Mouse (Mus musculus): Measurements from ENCODE around the gene Plpp4. TPM values are rescaled to one million over a fixed set of nuclear protein-coding genes. Genes with fewer than 3 reads are reported as not detected.
A peak's percentile ranks its signal among the peaks of the same experiment; 100 is the strongest.

The Plpp4 gene
- polyA plus RNA-seq, 1 experiment from 2014 or later, result 11.2 TPM

GRCm38 (mm10) chr7:129406069-129406468 is 149.2 kb downstream of the Plpp4 start:
- 50% methylated on average over 7 of the region's 7 CpGs for WGBS
- H3K9ac ChIP-seq (replicated peaks; ENCODE audit: low read depth, low read length), result no peak overlapping the region
- H3K4me2 ChIP-seq (ENCODE audit: low read depth, low read length), result no peak overlapping the region
- H3K9me3 ChIP-seq (ENCODE audit: control insufficient read depth, low read length), result no peaks in the 10 kb centered on the region
- no peak for ATAC-seq (ENCODE audit: low read depth)
- H3K27ac ChIP-seq (ENCODE audit: low read depth, low read length), result no peak overlapping the region
- H3K4me3 ChIP-seq (ENCODE audit: low read depth, low read length), result no peak overlapping the region
- H3K4me1 ChIP-seq (ENCODE audit: control insufficient read depth, insufficient read depth, low read length), result no peaks in the 10 kb centered on the region
- H3K27me3 ChIP-seq (ENCODE audit: control insufficient read depth, insufficient read depth, low read length), result no peaks in the 10 kb centered on the region
- H3K36me3 ChIP-seq (ENCODE audit: control insufficient read depth, insufficient read depth, low read length), result no peaks in the 10 kb centered on the region

- Histone ChIP-seq H3K4me3 (ENCODE audit: low read depth, low read length) (no peak overlapping the region), H3K27me3 (ENCODE audit: control insufficient read depth, insufficient read depth, low read length) (0 out of 2 replicates have a peak, but pooled peaks cover 2% of the 10 kb centered on the region), H3K9me3 (ENCODE audit: control insufficient read depth, low read length) (no peaks in the 10 kb centered on the region), H3K4me1 (ENCODE audit: control insufficient read depth, insufficient read depth, low read length) (peaks cover 4% of the 10 kb centered on the region; the same call in 1 of the 2 replicates), H3K27ac (ENCODE audit: low read depth, low read length) (no peak overlapping the region), H3K9ac (replicated peaks; ENCODE audit: low read depth, low read length) (no peak overlapping the region), H3K36me3 (ENCODE audit: control insufficient read depth, insufficient read depth, low read length) (no peaks in the 10 kb centered on the region), H3K4me2 (ENCODE audit: low read depth, low read length) (no peak overlapping the region)
- WGBS, result 39% methylated on average over 2 of the region's 2 CpGs
- no peak for ATAC-seq (ENCODE audit: low read depth)
Measured at GRCm38 (mm10) chr7:129412695-129413094, 155.9 kb downstream of the Plpp4 start.

GRCm38 (mm10) chr7:129415179-129415578 is 158.3 kb downstream of the Plpp4 start:
- Histone ChIP-seq H3K9ac (replicated peaks; ENCODE audit: low read depth, low read length) (no peak overlapping the region), H3K36me3 (ENCODE audit: control insufficient read depth, insufficient read depth, low read length) (no peaks in the 10 kb centered on the region), H3K27me3 (ENCODE audit: control insufficient read depth, insufficient read depth, low read length) (0 out of 2 replicates have a peak, but pooled peaks cover 2% of the 10 kb centered on the region), H3K4me3 (ENCODE audit: low read depth, low read length) (no peak overlapping the region), H3K4me1 (ENCODE audit: control insufficient read depth, insufficient read depth, low read length) (peaks cover 4% of the 10 kb centered on the region; the same call in 1 of the 2 replicates), H3K27ac (ENCODE audit: low read depth, low read length) (no peak overlapping the region; the same call in 1 of the 2 replicates), H3K9me3 (ENCODE audit: control insufficient read depth, low read length) (no peaks in the 10 kb centered on the region), H3K4me2 (ENCODE audit: low read depth, low read length) (no peak overlapping the region)
- 11% methylated on average over 4 of the region's 4 CpGs for WGBS
- ATAC-seq (ENCODE audit: low read depth), result peak; percentile 51; the same call in 1 of the 2 replicates

DNA sequence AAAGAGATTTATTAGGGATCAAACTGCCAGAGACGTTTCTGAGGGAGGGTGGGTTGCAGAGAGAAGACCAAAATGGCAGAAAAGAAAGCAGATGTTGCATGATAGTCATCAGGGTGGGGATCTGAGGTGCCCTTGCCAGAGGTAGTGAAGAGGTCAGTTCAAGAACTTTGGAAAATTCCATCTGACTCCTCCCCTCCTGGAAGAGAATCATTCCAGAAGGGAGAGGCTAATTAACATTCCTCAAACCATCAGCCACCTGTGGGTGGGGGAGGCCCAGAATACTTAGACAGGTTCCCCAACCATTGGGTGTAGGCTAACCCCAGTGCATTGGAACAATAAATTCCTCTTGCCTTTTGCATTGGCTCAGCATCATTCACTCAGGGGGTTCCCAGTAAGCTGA is 164.3 kb downstream of the Plpp4 start:
- ATAC-seq (ENCODE audit: low read depth), result no peak
- H3K36me3 ChIP-seq (ENCODE audit: control insufficient read depth, insufficient read depth, low read length), result no peaks in the 10 kb centered on the region
- WGBS, result 53% methylated on average over 1 of the region's 1 CpGs
- H3K4me3 ChIP-seq (ENCODE audit: low read depth, low read length), result no peak overlapping the region
- H3K4me2 ChIP-seq (ENCODE audit: low read depth, low read length), result no peak overlapping the region
- no peaks in the 10 kb centered on the region for H3K9me3 ChIP-seq (ENCODE audit: control insufficient read depth, low read length)
- no peaks in the 10 kb centered on the region for H3K27me3 ChIP-seq (ENCODE audit: control insufficient read depth, insufficient read depth, low read length)
- H3K9ac ChIP-seq (replicated peaks; ENCODE audit: low read depth, low read length), result no peak overlapping the region
- H3K4me1 ChIP-seq (ENCODE audit: control insufficient read depth, insufficient read depth, low read length), result no peaks in the 10 kb centered on the region
- no peak overlapping the region for H3K27ac ChIP-seq (ENCODE audit: low read depth, low read length)

GRCm38 (mm10) chr7:129425554-129425953 is 168.7 kb downstream of the Plpp4 start:
- H3K27ac ChIP-seq (ENCODE audit: low read depth, low read length), result no peak overlapping the region
- WGBS, result 30% methylated on average over 2 of the region's 2 CpGs
- no peaks in the 10 kb centered on the region for H3K9me3 ChIP-seq (ENCODE audit: control insufficient read depth, low read length)
- no peak for ATAC-seq (ENCODE audit: low read depth)
- H3K4me2 ChIP-seq (ENCODE audit: low read depth, low read length), result no peak overlapping the region
- no peak overlapping the region for H3K4me3 ChIP-seq (ENCODE audit: low read depth, low read length)
- H3K36me3 ChIP-seq (ENCODE audit: control insufficient read depth, insufficient read depth, low read length), result no peaks in the 10 kb centered on the region
- H3K27me3 ChIP-seq (ENCODE audit: control insufficient read depth, insufficient read depth, low read length), result no peaks in the 10 kb centered on the region
- H3K4me1 ChIP-seq (ENCODE audit: control insufficient read depth, insufficient read depth, low read length), result no peaks in the 10 kb centered on the region
- no peak overlapping the region for H3K9ac ChIP-seq (replicated peaks; ENCODE audit: low read depth, low read length)

DNA sequence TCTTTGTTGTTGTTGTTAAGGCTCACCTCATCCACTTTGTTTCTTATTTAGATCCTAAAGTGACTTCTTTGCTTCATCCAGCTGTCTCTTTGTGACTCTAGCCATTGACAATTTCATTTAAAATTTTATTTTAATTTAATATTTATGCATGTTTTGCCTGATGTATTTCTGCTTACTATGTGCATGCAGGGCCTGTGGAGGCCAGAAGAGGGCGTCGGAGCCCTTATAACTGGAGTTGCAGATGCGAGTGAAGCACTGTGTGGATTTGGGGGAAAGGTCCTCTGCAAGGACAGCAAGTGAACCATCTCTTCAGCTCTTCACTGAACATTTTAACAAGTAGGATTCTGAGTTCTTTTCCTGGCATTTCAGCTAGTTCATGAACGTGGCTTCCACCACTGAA is 172.0 kb downstream of the Plpp4 start:
- ATAC-seq (ENCODE audit: low read depth), result no peak
- 53% methylated on average over 4 of the region's 4 CpGs for WGBS

DNA sequence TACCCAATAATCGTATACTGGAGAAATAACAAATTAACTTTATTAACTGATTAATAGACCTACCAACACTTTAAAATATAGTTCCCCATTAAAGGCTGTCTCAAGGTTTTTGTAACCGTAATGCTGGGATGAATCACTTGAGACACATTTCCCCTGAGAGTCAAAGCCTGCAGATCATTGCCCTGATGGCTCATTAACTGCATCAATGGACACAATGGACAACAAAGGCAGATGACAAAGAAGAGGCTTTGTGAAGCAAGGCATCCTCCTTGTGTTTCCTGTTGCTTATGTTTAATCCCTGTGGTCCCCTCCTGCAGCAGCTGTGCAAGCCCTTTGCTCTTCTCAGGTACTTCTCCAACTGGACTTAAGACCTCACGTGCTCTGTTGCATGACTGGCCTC is 173.1 kb downstream of the Plpp4 start:
- Histone ChIP-seq H3K4me1 (ENCODE audit: control insufficient read depth, insufficient read depth, low read length) (no peaks in the 10 kb centered on the region), H3K4me3 (ENCODE audit: low read depth, low read length) (no peak overlapping the region), H3K9me3 (ENCODE audit: control insufficient read depth, low read length) (no peaks in the 10 kb centered on the region), H3K36me3 (ENCODE audit: control insufficient read depth, insufficient read depth, low read length) (no peaks in the 10 kb centered on the region), H3K4me2 (ENCODE audit: low read depth, low read length) (no peak overlapping the region), H3K27me3 (ENCODE audit: control insufficient read depth, insufficient read depth, low read length) (no peaks in the 10 kb centered on the region), H3K9ac (replicated peaks; ENCODE audit: low read depth, low read length) (no peak overlapping the region), H3K27ac (ENCODE audit: low read depth, low read length) (no peak overlapping the region)
- 23% methylated on average over 3 of the region's 3 CpGs for WGBS
- ATAC-seq (ENCODE audit: low read depth), result no peak

More for the DNA sequence above, 172.0 kb downstream of the Plpp4 start:
- no peaks in the 10 kb centered on the region for H3K4me1 ChIP-seq (ENCODE audit: control insufficient read depth, insufficient read depth, low read length)
- no peak overlapping the region for H3K4me2 ChIP-seq (ENCODE audit: low read depth, low read length)
- H3K27me3 ChIP-seq (ENCODE audit: control insufficient read depth, insufficient read depth, low read length), result no peaks in the 10 kb centered on the region
- no peaks in the 10 kb centered on the region for H3K36me3 ChIP-seq (ENCODE audit: control insufficient read depth, insufficient read depth, low read length)
- H3K4me3 ChIP-seq (ENCODE audit: low read depth, low read length), result no peak overlapping the region
- H3K27ac ChIP-seq (ENCODE audit: low read depth, low read length), result no peak overlapping the region
- H3K9me3 ChIP-seq (ENCODE audit: control insufficient read depth, low read length), result no peaks in the 10 kb centered on the region
- no peak overlapping the region for H3K9ac ChIP-seq (replicated peaks; ENCODE audit: low read depth, low read length)
